Mouse (Mus musculus): ENCODE results near the gene Amz2. TPM values are rescaled to one million over a fixed set of nuclear protein-coding genes. Genes with fewer than 3 reads are reported as not detected.

The Amz2 gene
- polyA plus RNA-seq, 1 experiment = 22.9 TPM

- Histone ChIP-seq H3ac (ENCODE audit: control insufficient read depth, insufficient read length, low read depth) (no peak overlapping the region), H3K4me3 (ENCODE audit: insufficient read depth, poor library complexity, severe bottlenecking) (no peak overlapping the region), H3K27me3 (ENCODE audit: control insufficient read depth, insufficient read depth, insufficient read length) (no peaks in the 10 kb centered on the region), H3K36me3 (ENCODE audit: control insufficient read depth, insufficient read depth) (peaks cover 49% of the 10 kb centered on the region), H3K79me2 (ENCODE audit: control insufficient read depth, insufficient read depth) (peaks cover 45% of the 10 kb centered on the region), H3K79me3 (ENCODE audit: low read depth) (peaks cover 20% of the 10 kb centered on the region)
- TF ChIP-seq FOSL1 (IDR thresholded peaks at IDR 0.05; ENCODE audit: insufficient read depth, low read length, poor library complexity, severe bottlenecking) = no peak
- no peak for TF ChIP-seq USF1 (IDR thresholded peaks at IDR 0.05; ENCODE audit: low read depth)
- TF ChIP-seq CTCF (IDR thresholded peaks at IDR 0.05; ENCODE audit: control insufficient read depth, insufficient read depth, insufficient read length) = no peak
- no peak for TF ChIP-seq MAX (IDR thresholded peaks at IDR 0.05)
- no peak for TF ChIP-seq MYOD1 (IDR thresholded peaks at IDR 0.05; ENCODE audit: control insufficient read depth, insufficient read length, low read depth)
- no peak for TF ChIP-seq CEBPB (IDR thresholded peaks at IDR 0.05; ENCODE audit: low read depth)
- TF ChIP-seq MYOG (IDR thresholded peaks at IDR 0.05; ENCODE audit: control insufficient read depth, extremely low read depth, insufficient read length) = no peak
Measured at GRCm38 (mm10) chr11:109395291-109395690, 30.5 kb upstream of the Amz2 start.

GRCm38 (mm10) chr11:109406431-109406830 is 19.3 kb upstream of the Amz2 start:
- Histone ChIP-seq H3K79me3 (ENCODE audit: low read depth) (no peaks in the 10 kb centered on the region), H3K79me2 (ENCODE audit: control insufficient read depth, insufficient read depth) (no peaks in the 10 kb centered on the region), H3K27me3 (ENCODE audit: control insufficient read depth, insufficient read depth, insufficient read length) (no peaks in the 10 kb centered on the region), H3ac (ENCODE audit: control insufficient read depth, insufficient read length, low read depth) (no peak overlapping the region), H3K36me3 (ENCODE audit: control insufficient read depth, insufficient read depth) (no peaks in the 10 kb centered on the region), H3K4me3 (ENCODE audit: insufficient read depth, poor library complexity, severe bottlenecking) (no peak overlapping the region)
- TF ChIP-seq MYOG (IDR thresholded peaks at IDR 0.05; ENCODE audit: control insufficient read depth, extremely low read depth, insufficient read length) (no peak), USF1 (IDR thresholded peaks at IDR 0.05; ENCODE audit: low read depth) (no peak), MYOD1 (IDR thresholded peaks at IDR 0.05; ENCODE audit: control insufficient read depth, insufficient read length, low read depth) (no peak)

- no peaks in the 10 kb centered on the region for H3K27me3 ChIP-seq (ENCODE audit: control insufficient read depth, insufficient read depth, insufficient read length)
- no peaks in the 10 kb centered on the region for H3K36me3 ChIP-seq (ENCODE audit: control insufficient read depth, insufficient read depth)
- H3ac ChIP-seq (ENCODE audit: control insufficient read depth, insufficient read length, low read depth) = no peak overlapping the region
- H3K79me2 ChIP-seq (ENCODE audit: control insufficient read depth, insufficient read depth) = no peaks in the 10 kb centered on the region
- no peaks in the 10 kb centered on the region for H3K79me3 ChIP-seq (ENCODE audit: low read depth)
- no peak overlapping the region for H3K4me3 ChIP-seq (ENCODE audit: insufficient read depth, poor library complexity, severe bottlenecking)
- TF ChIP-seq MYOG (IDR thresholded peaks at IDR 0.05; ENCODE audit: control insufficient read depth, extremely low read depth, insufficient read length) = no peak
- no peak for TF ChIP-seq FOSL1 (IDR thresholded peaks at IDR 0.05; ENCODE audit: insufficient read depth, low read length, poor library complexity, severe bottlenecking)
- no peak for TF ChIP-seq CTCF (IDR thresholded peaks at IDR 0.05; ENCODE audit: control insufficient read depth, insufficient read depth, insufficient read length)
- no peak for TF ChIP-seq USF1 (IDR thresholded peaks at IDR 0.05; ENCODE audit: low read depth)
- TF ChIP-seq CEBPB (IDR thresholded peaks at IDR 0.05; ENCODE audit: low read depth) = no peak
- TF ChIP-seq MYOD1 (IDR thresholded peaks at IDR 0.05; ENCODE audit: control insufficient read depth, insufficient read length, low read depth) = no peak
- TF ChIP-seq MAX (IDR thresholded peaks at IDR 0.05) = no peak
Measured at GRCm38 (mm10) chr11:109410197-109410980, 15.4 kb upstream of the Amz2 start.

GRCm38 (mm10) chr11:109413617-109414016 is 12.1 kb upstream of the Amz2 start, which contains the start of gene 9930022D16Rik:
Gene 9930022D16Rik, plus strand, starts transcription at chr11:109413917.
- no peaks in the 10 kb centered on the region for H3K36me3 ChIP-seq (ENCODE audit: control insufficient read depth, insufficient read depth)
- no peaks in the 10 kb centered on the region for H3K79me2 ChIP-seq (ENCODE audit: control insufficient read depth, insufficient read depth)
- TF ChIP-seq MYOG (IDR thresholded peaks at IDR 0.05; ENCODE audit: control insufficient read depth, extremely low read depth, insufficient read length) = no peak
- TF ChIP-seq MAX (IDR thresholded peaks at IDR 0.05) = no peak
- H3K27me3 ChIP-seq (ENCODE audit: control insufficient read depth, insufficient read depth, insufficient read length) = no peaks in the 10 kb centered on the region
- no peaks in the 10 kb centered on the region for H3K79me3 ChIP-seq (ENCODE audit: low read depth)
- H3ac ChIP-seq (ENCODE audit: control insufficient read depth, insufficient read length, low read depth) = no peak within 1 kb of the TSS
- H3K4me3 ChIP-seq (ENCODE audit: insufficient read depth, poor library complexity, severe bottlenecking) = no peak within 1 kb of the TSS

- H3K79me3 ChIP-seq (ENCODE audit: low read depth) = no peaks in the 10 kb centered on the region
- H3K79me2 ChIP-seq (ENCODE audit: control insufficient read depth, insufficient read depth) = no peaks in the 10 kb centered on the region
- H3K4me3 ChIP-seq (ENCODE audit: insufficient read depth, poor library complexity, severe bottlenecking) = no peak overlapping the region
- no peak for TF ChIP-seq CEBPB (IDR thresholded peaks at IDR 0.05; ENCODE audit: low read depth)
- no peak for TF ChIP-seq CTCF (IDR thresholded peaks at IDR 0.05; ENCODE audit: control insufficient read depth, insufficient read depth, insufficient read length)
- TF ChIP-seq MYOD1 (IDR thresholded peaks at IDR 0.05; ENCODE audit: control insufficient read depth, insufficient read length, low read depth) = no peak
- no peak for TF ChIP-seq USF1 (IDR thresholded peaks at IDR 0.05; ENCODE audit: low read depth)
- TF ChIP-seq FOSL1 (IDR thresholded peaks at IDR 0.05; ENCODE audit: insufficient read depth, low read length, poor library complexity, severe bottlenecking) = no peak
- no peak for TF ChIP-seq MYOG (IDR thresholded peaks at IDR 0.05; ENCODE audit: control insufficient read depth, extremely low read depth, insufficient read length)
- no peak for TF ChIP-seq MAX (IDR thresholded peaks at IDR 0.05)
- H3K36me3 ChIP-seq (ENCODE audit: control insufficient read depth, insufficient read depth) = no peaks in the 10 kb centered on the region
- no peaks in the 10 kb centered on the region for H3K27me3 ChIP-seq (ENCODE audit: control insufficient read depth, insufficient read depth, insufficient read length)
- H3ac ChIP-seq (ENCODE audit: control insufficient read depth, insufficient read length, low read depth) = no peak overlapping the region
Measured at GRCm38 (mm10) chr11:109414802-109415201, 10.9 kb upstream of the Amz2 start.
